Mouse (Mus musculus): ENCODE results near the gene Fam181a.

Fam181a gene

DNA sequence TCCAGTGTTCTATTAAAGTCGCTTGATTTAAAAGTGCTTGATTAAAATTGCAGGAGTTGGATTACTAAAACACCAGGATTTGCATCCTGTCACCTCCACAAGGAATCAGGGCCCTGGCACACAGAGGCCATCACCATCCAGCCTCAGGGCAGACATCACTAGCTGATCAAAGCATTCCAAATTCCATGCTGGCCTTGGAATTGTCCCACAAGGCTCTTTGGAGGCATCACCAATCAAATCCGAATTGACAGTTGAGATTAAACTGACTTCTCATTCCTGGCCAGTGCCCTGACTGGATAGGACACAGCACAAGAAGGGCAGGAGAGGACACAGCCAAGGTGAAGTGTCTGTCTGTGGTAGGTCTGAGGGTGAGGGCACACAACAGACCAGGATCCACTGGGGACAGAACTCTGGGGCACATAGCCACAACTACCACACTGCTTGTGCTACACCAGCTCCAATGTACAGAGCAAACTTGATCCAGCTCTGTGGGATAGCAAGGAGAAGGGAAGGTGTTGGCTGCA is at the start of gene Fam181a:
Fam181a (plus strand) TSS at position 232 of the 524 bp plus-strand sequence.
- no peak for DNase-seq (ENCODE audit: low spot score)

DNA sequence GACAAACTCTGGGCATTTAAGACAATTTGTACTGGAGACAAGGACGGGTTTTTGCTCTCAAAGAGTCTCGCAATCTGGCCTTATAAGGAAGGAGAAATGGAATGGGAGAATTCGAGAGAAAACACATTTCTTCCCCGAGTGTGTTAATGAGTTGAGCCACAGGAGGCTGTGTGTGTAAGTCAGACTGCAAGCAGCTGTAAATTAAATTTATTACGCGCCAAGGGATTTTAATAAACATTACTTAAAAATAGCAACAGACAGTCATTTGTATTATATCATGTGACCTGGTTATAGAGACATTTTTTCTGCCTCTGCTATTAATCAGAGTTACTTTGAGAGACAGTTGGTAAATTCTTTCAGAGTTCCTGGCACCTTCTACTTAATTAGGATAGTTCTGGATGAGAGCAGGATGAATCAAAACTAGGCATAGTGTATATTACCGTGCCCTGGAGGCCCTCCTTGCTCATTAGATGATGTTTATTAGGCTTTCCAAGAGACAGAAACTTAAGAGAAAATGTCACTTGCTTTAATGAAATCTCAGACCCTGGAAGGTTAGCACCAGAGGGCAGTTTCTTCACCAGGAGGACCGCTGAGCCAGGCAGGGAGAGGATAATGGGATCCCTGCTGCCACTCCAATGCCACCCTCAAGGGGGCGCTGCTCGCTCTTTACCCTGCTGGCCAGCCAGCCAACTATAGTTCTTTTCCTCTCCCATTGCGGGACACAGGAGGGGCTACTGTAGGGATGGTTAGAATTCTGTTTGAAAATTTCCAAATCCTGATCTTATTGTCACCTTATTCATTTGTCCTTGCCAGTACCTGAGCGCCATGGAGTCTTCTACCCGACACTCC is 48.5 kb upstream of the Fam181a start:
- no peak for DNase-seq (ENCODE audit: low spot score)

DNA sequence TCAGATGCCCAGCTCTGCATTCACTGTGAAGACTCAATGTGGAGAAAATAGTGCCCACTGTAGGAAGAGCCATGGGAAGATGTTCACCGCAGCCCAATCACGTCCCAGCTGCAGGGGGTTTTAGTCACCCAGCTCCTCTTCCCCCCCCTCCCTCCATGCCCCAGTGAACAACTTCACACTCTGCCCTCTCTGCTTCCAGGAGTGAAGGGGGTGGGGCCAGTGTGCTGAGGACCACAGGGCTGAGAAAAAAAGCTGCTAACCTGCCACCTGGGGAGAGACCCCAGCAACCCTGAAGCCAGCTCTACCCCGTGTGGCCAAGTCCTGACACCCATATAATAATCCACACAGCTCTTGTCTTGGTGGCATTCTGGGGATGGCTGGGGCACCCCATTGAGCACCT is 44.2 kb upstream of the Fam181a start:
- DNase-seq (ENCODE audit: low spot score) = no peak

DNA sequence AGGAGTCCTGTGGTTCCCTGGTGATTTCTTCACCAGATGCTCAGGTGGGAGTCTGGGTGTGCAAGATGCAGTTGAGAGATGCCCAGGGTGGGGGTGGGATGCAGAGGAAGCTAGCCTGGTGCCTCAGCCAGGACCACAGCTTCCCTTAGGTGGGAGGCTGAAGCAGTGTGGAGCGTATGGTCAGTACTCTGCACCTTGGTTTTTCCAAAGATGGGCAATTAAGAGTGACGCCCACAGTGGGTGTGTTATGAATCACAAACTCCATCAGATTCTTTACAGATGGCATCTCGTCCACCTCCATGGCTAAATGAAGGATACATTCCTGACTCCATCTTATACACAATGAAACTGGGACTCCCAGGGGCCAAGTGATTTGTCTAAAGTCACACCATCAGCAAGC is 38.6 kb upstream of the Fam181a start:
- DNase-seq (ENCODE audit: low spot score) = no peak

DNA sequence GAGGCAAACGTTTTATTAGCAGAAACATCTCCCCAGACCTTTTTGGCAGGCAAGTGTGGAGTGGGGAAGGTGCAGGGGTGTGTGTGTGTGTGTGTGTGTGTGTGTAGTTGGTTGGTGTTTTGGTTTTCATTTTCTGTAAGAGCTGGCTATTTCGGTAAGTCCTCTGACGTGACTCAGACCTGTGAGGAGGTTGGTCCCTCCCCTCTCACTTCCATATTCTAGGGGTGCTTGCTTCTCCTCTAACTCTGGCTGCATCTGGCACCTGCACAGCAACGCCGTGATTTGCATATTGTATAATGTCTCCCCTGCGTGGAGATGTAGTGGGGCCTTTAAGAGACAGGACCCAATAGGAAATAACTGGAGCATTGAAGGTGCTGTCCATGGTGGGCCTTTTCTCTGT is 37.7 kb upstream of the Fam181a start:
- DNase-seq (ENCODE audit: low spot score) = no peak

DNA sequence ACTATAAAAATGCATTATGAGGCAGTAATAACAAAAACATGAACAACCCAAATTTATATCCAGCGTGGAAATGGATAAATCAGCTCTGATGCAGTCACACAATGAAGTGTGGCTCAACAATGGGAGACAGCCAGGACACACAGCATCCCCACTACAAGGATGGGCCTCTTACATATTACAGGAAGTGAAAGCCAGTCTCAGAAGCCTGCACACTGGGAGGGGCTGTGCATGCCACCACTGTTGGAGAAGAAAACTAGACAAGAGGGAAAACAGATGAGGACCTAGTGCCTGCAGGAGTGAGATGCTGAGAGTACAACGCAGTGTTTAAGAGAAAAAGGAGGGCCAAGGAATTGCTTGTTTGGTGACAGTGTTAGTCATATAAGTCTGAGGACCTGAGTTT is 37.0 kb upstream of the Fam181a start:
- no peak for DNase-seq (ENCODE audit: low spot score)

DNA sequence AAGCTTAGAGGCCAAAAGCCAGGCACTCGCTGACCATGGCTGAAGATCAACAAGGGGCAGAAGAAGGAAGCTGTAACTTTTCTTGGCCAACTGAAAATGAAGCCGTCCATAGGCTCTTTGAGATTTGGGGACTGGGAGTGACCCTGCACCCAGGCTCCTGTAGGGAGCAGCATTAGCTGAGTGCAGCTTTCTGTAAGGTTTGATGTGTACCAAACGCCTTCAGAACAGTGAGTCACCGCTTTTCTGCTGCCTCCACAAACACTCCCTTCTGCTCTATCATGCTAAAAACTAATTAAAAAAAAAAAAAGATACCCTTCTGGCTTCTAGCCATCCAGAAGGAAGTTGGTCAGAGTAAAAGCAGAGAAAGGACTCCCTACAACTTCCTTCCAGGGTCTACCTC is 34.4 kb upstream of the Fam181a start:
- peak; percentile 36 for DNase-seq (ENCODE audit: low spot score)

DNA sequence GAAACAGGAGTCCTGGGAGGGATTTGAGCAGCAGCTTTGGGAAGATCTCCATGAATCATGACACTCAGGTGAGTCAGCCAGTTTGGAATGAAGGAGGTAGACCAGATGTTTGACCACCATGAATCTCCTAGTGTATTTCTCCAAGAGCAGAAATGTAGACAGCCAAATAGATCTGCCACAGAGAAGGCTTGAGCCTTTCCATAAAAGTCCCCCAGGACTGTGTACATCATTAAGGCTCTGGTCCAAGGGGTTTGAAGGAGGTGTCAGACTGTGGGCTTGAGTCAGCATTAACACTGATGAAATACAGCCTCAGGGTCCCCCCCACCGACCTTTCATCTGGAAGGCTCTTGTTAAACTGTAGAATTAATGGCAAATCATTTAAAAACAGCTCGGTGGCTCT is 29.3 kb upstream of the Fam181a start:
- no peak for DNase-seq (ENCODE audit: low spot score)

DNA sequence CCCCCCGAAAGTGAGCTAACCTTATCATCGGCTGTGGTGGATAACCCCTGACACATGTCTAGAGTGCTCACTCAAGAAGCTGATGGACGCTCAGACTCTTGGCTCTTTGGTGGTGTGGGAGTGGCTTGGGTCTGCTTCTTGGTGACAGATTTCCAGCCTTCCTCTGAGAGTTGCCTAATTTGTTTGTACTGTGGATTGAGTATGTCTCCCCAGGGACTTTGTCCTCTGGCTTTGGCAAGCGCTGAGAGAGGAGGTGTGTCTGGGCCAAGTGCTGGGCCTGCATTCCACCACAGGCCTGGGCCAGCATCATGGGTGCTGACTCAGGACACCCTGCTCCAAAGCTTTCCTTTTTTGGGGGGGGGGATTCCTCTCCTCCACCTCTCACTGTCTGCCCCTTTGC is 28.9 kb upstream of the Fam181a start:
- DNase-seq (ENCODE audit: low spot score) = no peak

DNA sequence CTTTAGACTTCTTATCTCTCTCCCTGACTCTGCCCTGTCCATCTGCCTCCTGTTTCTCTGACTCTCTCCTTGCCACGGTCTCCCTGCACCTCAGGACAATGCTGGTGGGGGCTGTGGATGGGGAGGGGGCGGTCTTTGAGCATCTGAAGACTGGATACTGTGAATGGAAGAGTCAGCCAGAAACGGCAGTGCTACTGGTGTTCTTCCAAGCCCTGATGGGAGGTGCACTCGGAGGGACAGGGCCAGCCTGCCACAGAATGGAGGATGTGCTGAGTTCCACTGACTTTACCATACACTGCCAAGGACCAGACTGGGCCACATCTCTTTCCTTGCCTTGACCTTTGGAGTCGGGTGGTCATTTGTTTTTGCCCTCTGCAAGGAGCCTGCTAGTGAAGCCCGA is 27.8 kb upstream of the Fam181a start:
- no peak for DNase-seq (ENCODE audit: low spot score)

DNA sequence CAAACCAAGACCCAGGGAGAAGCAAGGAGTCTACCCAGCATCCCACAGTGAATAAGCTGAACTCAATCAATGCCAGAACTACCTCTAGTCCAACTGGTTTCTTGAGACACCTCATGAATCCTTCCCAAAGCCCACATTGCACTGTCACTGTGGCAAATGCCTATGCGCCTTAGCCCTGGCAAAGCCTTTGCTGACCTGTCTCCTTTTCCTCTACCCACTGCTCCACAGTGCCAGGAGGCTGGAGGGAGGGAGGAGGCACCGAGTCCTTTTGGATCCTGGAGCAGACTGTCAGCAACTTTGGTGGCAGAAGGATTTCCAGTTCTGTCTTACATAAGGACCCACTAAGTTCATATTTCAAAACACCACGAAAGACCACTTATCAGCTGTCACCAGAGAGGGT is 27.4 kb upstream of the Fam181a start:
- no peak for DNase-seq (ENCODE audit: low spot score)

DNA sequence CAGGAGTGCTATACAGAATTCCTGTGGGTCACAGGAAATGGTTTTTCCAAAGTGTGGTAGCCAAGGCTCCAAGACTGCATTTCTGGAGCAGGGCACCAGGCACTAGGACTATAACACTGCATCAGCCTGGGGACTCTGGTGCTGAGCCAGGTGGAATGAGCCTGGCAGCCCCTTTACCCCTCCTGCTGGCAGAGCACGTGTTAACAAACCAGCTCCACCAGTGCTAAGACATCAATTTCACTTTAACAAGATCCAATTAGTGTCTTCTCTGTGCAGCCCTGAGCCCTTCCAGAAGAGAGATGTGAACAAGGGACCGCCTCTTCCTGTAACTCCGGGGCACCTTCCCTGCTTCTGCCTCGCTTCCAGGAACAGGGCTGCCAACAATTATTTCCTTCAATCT is 23.5 kb upstream of the Fam181a start:
- no peak for DNase-seq (ENCODE audit: low spot score)

DNA sequence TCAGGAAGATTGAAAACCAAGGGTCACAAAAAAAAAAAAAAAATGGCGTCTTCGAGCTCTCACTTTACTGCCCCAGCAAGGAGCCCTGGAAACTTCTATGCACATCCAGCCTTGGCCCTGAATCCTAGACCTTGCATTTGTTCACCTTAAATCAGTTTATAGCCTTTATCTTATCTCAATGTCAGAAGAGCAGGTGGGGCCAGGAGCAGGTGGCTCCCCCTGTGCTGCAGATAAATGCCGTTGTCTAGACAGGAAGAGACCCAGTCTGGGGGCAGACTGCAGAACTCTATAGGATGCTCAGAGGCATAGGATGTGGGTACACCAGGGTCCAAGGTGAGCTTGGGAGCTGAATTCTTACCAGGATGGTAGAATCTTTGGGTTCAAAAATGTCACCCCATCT is 18.4 kb upstream of the Fam181a start:
- DNase-seq (ENCODE audit: low spot score) = no peak

DNA sequence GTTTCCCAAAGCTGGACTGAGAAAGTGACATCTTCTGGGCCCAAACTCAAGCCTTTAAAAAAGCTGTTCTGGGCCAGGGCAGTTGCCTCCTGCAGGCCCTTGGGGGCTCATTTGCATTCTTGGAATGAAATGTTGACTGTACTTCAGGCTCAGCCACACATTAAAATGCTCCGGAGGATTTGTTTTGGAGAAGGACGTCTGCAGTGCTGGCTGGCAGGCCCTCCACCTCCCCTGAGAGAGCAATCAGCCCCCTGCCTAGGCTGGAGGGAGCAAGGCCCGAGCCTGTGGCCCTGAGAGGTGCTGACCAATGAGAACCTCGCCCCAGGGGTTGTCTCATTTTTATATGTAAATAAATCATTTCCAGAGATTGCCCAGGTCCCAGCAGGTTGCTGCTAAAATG is 14.5 kb upstream of the Fam181a start:
- no peak for DNase-seq (ENCODE audit: low spot score)

DNA sequence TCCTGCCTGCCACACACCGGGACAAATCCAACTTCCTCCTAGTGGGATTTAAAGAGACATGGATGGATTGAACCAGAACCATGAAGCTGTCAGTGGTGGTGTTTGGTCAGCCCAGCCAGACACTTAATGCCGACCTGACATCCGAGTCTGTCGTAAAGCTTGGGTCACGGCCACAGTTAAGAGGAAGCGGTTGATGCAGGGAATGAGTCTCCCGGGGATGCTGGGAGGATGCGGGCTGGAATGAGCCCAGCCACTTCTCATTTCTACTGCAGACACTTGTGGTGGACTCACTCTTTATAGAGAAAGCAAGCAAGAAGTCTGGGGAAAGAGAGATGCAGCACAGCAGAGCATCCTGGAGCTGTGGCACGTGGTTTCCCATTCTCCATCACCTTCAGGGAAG is 10.3 kb upstream of the Fam181a start:
- no peak for DNase-seq (ENCODE audit: low spot score)

DNA sequence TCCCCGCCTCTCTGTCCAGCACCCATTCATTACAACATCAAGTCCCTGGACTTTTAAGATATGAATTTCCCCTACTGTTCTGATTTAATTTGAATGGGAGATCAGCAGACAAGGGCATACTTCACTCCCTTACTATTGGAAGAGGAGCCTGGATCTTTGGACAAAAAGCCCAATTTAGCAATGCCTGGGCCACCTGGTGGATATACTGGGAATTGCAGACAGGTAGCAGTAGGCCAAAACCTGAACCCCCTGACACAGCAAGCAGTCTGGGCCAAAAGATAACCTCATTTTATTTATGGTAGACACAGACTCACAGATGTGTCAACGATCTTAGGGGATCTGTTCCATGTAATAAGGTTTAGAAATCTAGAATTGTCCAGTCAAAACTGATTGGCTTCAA is 9.1 kb upstream of the Fam181a start:
- peak; percentile 62 for DNase-seq (ENCODE audit: low spot score)

DNA sequence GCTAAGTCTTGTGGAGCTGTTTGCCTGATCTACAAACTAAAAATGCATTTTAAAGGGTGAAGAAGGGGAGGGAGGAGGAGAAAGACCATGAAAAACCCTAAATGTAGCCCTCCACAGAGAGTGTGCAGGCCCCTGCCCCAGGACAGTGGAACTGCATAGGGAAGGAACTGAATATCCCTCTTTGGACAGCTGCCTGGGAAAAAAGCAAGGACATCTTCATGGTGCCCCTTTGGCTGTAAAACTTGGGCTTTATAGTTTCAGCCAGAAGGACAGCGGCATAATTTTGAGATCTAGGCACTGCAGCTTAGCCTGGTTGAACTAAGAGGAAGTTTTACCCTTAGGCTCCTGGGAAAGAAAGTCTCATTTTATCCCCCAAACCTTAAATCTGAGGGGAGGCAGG is 7.8 kb upstream of the Fam181a start:
- no peak for DNase-seq (ENCODE audit: low spot score)

DNA sequence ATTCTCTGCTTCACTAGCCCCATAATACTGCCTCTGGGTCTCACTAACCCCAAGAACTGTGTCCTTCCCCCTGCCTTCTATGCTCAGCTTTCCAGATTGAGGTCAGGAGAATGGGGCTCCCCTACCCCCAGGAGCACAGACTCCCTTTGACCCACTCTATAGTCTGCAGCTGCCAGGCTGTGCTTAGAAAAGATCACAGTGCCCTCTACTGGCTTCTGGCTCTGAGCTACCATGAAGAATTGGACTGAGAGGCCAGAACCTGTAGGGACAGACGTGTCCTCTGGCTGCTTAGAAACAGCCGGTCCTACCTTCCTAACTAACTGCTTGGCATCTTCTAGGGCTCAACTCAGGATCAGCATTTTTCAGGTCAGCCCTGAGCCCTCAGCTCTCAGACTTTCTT is 4.6 kb upstream of the Fam181a start:
- peak; percentile 41 for DNase-seq (ENCODE audit: low spot score)

DNA sequence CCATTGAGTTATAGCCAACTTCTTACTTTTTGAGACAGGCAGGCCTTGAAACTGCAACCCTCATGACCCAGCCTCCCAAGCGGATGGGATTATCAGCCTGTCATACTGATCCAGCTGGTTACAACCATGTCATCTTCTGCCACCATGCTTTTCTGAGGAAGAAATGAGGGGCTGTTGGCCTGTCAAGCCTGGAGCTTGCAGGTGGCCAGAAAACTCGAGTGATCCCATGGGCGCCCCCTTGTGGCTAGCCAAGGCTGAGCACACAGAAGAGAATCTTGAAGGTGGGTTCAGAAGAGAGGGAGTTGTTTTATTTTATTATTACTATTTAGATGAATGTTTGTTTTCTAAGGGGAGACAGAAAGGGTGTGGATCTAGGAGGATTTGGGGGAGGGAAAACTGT is 4.1 kb upstream of the Fam181a start:
- peak; percentile 46 for DNase-seq (ENCODE audit: low spot score)

DNA sequence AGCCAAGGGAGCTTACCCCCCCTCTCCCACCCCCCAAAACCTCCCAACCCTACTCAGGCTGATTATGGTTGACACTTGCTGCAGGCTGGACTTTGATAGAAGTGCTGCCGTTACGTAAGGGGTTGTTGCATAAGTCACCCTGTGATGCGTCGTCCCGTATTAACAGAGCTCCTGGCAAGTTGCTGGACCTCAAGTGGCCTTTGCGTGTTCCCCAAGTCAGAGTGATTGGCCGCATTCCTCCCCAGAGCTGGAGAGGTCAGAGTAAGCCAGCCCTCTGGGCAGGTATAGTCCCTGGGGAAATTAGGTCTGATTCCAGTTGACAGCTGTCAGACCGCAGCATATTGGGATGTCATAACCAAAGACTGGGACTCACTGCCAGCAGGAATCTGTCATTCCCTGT is 1.1 kb downstream of the Fam181a start:
- DNase-seq (ENCODE audit: low spot score) = no peak

DNA sequence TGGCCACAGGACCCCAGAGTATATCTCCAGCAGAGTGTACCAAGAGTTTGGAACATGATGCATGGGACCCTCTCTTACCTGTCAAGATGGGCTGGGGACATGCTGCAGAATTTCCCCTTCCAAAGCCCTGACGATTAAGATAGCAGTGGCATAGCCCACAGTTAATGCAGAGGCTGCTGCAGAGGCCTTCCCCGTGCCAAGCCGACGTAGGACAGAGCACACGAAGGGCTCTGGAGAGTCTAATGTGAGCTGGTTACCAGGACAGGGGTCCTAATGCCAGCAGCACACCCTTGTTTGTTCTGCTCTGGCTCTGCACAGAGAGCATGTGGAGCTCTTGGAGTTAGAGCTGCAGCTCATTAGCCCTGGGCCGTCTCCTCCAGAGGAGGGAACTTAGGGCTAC is 2.5 kb downstream of the Fam181a start:
- no peak for DNase-seq (ENCODE audit: low spot score)

DNA sequence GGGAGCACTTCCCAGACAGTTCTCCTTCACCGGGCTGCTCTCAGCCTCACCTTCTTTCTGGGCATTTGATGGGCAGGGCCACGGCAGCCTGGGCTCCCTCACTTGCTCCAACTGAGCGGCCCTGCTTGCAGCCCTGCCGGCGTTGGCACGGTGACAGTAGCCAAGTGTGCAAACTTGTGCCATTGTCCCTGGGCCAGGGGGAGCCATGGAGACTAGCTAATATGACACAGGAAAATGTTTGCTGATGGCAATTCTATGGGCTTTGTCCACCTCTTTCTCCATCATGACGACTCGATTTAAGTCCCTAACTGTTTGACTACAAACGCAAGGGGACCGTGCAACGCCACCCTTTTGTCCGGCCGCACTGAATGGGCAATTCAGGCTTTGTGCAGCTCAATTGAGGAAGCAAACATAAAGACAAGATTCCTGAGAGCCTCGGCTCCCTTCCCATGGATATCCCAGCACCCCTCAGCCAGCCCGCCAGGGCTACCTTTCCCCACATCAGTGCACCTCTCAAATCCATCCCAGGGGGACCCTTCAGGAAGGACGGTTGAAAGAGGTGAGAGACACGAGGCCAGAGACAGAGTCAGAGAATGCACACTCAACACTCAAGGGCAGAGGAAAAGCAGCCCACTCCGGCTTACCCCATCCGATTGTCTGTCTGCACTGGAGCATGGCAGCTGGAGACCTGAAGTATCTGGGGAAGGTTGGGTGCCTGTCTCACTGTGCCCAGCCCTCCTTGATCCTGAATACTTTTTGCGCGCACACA is 3.3 kb downstream of the Fam181a start:
- no peak for DNase-seq (ENCODE audit: low spot score)

DNA sequence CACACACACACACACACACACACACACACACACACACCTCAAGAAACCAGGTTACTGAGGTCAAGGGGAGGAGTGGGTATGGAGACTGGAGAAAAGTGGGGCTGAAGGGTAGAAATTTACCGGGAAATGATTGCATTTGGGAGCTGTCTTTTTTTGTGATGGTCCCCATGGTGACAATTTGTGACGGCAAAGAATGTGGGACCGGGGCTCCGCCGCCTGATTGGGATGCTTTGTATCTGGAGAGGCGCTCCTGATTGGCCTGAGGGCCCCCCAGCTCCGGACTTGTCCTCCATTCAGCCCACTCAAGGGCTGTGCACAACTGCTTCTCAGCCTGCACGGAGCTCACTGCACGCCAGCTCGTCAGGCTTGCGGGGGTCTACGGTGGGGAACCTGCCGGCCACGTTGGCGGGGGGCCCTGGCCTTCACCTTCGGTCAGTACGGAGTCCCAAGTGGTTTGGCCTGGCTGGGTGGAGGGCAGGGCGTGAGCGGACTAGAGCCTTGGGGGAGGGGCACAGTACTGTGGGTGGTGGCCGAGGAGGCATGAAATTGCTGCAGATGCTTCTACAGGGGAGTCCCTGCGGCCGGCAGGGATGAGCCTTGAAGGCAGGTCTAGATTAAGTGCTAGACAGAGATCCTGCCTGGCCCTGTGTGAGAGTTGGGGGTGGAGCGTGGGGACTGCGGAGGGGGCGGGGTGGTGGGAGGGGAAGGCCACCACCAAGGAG is 4.0 kb downstream of the Fam181a start:
- DNase-seq (ENCODE audit: low spot score) = no peak

Measured in layer of hippocampus, adult 11-12 months (tissue).